ENCODE assay signal across 12 mouse cellular contexts in the genomic region with DNA sequence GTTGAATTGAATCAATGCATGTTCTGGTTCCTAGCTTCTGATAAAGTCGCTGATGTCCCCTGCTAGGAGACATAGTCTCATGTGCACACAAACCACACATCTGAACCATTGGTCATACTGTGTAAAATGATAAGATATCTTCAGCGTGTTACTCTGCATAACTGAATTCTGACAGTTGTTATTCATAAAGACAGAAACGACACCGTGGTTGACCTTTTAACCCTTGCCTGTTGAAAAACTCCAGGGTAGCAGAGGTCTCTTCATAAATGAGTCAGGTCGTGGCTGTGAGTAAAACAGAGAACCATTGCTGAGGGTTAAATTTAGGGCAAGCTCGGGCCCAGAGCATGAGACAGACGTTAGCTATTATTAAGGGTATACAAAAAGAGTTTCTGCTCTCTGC.
DNase-seq lines count a peak whose midpoint lies in the region; ATAC-seq lines count a peak whose summit lies in the region.
"Had no signal": no experiment of that assay in that cellular context is flagged by ENCODE, and none has a peak within 500 bp of the region (broad histone marks: within the 10 kb centered on the region; RNA-seq: fewer than 3 reads in every experiment).

No protein-coding gene starts in this region.

- DNase-seq in heart, postnatal 4 days = no peak
- peak; percentile 71 for DNase-seq in CD4-positive, CD25-positive, alpha-beta regulatory T cell, adult 2 months (ENCODE audit: low read depth, low spot score)
- DNase-seq in embryo, embryonic 11 days = peak; percentile 57
- no peak for DNase-seq in cerebellum, adult 11-12 months
- DNase-seq in cerebellum, postnatal 14 days = no peak
- DNase-seq in urinary bladder, adult 2 months (ENCODE audit: low spot score) = no peak
- DNase-seq: gastrocnemius, postnatal 14 days; right cerebral cortex, postnatal 25 days had no signal

- no peak overlapping the region for H3K9ac ChIP-seq in heart, embryonic 16.5 days (ENCODE audit: low read length)

- no peaks in the 10 kb centered on the region for H3K9me3 ChIP-seq in heart, embryonic 16.5 days (replicated peaks; ENCODE audit: control insufficient read depth, low read length)

- H3K27ac ChIP-seq in heart, embryonic 16.5 days (ENCODE audit: low read length) = no peak overlapping the region

- 12% methylated on average over 7 of the region's 7 CpGs for WGBS in heart, embryonic 16.5 days

- peak overlapping the region; percentile 12 for H3K4me2 ChIP-seq in heart, embryonic 16.5 days (ENCODE audit: low read depth, low read length)

- H3K36me3 ChIP-seq in heart, embryonic 16.5 days (ENCODE audit: control insufficient read depth, insufficient read depth) = no peaks in the 10 kb centered on the region

- H3K27me3 ChIP-seq in heart, embryonic 16.5 days (ENCODE audit: control insufficient read depth, insufficient read depth, low read length) = no peaks in the 10 kb centered on the region

- H3K4me1 ChIP-seq in heart, embryonic 16.5 days (ENCODE audit: control insufficient read depth, insufficient read depth, low read length) = peaks cover 12% of the 10 kb centered on the region

- no peak overlapping the region for H3K4me3 ChIP-seq in heart, embryonic 16.5 days (ENCODE audit: low read length)

- no peak for ATAC-seq in heart, embryonic 16.5 days (replicated peaks; ENCODE audit: extremely low read depth, insufficient read depth, low FRiP score)
- ATAC-seq in megakaryocyte, adult 5-6 weeks (ENCODE audit: poor library complexity, severe bottlenecking) = peak; percentile 30; the same call in 1 of the 2 replicates
- ATAC-seq: intestine, postnatal 0 days; lung, postnatal 0 days had no signal

Comparison
In these comparisons a context has a peak if more than half of its experiments do, and no peak if none do; other contexts are left out.
1. DNase-seq: peak in CD4-positive, CD25-positive, alpha-beta regulatory T cell, adult 2 months (single experiment) and embryo, embryonic 11 days (single experiment); none in heart, postnatal 4 days (single experiment), cerebellum, adult 11-12 months (single experiment), cerebellum, postnatal 14 days (0 of 2) and urinary bladder, adult 2 months (single experiment).